In the genomic region with DNA sequence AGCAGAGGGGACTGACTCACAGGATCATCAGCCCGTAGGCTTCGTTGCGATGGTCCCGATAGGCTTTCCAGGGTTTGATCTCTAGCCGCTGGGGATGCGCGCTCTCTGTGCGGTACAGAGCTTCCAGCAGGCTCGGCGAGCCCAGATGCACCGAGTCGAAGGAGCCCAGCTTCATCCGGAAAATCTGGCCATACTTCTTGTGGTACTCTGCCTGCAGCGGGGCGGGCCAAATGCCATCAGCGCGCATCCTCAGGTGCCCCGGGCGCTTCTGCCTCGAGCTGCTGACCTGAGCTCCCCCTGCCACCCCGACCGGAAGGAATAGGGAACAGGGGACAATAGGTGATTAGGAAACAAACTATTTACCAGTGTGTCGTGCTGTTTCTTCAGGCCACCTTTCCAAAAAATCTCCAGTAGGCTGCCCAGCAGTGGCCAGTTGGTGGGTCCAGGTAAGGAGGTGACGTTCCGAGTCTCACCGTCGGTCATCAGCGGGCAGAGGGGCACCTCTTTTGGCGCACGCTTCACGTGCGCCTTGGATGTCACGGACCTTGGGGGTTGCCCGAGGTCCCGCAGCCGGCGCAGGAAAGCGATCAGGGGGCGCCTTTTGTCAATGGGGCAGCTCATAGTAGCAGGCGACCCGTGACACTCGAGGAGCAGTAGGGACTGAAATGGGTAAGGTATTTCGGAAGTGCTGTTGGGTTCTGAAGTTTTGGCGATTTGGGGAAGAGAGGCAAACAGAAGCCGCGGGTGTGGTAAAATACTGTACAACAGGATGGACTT, we compare ENCODE assay signal across 8 mouse cellular contexts. TPM values are rescaled to one million over a fixed set of nuclear protein-coding genes. Genes with fewer than 3 reads are reported as not detected.
DNase-seq lines count a peak whose midpoint lies in the region; ATAC-seq and TF ChIP-seq lines count a peak whose summit lies in the region.

TSS of gene Pfdn4 (plus strand) at position 275 of the 777 bp plus-strand sequence.

- H3K27me3 ChIP-seq in intestine, postnatal 0 days (replicated peaks; ENCODE audit: control insufficient read depth, insufficient read depth, low read length): peaks cover 65% of the 10 kb centered on the region
- peaks cover 39% of the 10 kb centered on the region for H3K27me3 ChIP-seq in liver, embryonic 16.5 days (ENCODE audit: control insufficient read depth, insufficient read depth, low read depth, low read length)
- H3K27me3 ChIP-seq in stomach, embryonic 16.5 days (ENCODE audit: control insufficient read depth, insufficient read depth, low read length): peaks cover 62% of the 10 kb centered on the region

- no peak for ATAC-seq in intestine, postnatal 0 days
- ATAC-seq in liver, embryonic 16.5 days (ENCODE audit: low read depth): no peak
- no peak for ATAC-seq in stomach, embryonic 16.5 days (ENCODE audit: insufficient read depth, low FRiP score)

- no peaks in the 10 kb centered on the region for H3K36me3 ChIP-seq in intestine, postnatal 0 days (ENCODE audit: control insufficient read depth, insufficient read depth)
- H3K36me3 ChIP-seq in liver, embryonic 16.5 days (ENCODE audit: control insufficient read depth, insufficient read depth): no peaks in the 10 kb centered on the region
- H3K36me3 ChIP-seq in stomach, embryonic 16.5 days (ENCODE audit: control insufficient read depth, insufficient read depth, low read length): no peaks in the 10 kb centered on the region

- no peaks in the 10 kb centered on the region for H3K4me1 ChIP-seq in bone marrow, adult 2 months (ENCODE audit: control insufficient read depth, insufficient read depth, low read length)
- H3K4me1 ChIP-seq in intestine, postnatal 0 days (replicated peaks; ENCODE audit: control insufficient read depth, insufficient read depth, low read length): no peaks in the 10 kb centered on the region; the same call in 1 of the 2 replicates
- no peaks in the 10 kb centered on the region; the same call in 1 of the 2 replicates for H3K4me1 ChIP-seq in liver, embryonic 16.5 days (ENCODE audit: control insufficient read depth, low read depth, low read length)
- 0 out of 2 replicates have a peak, but pooled peaks cover 6% of the 10 kb centered on the region for H3K4me1 ChIP-seq in stomach, embryonic 16.5 days (ENCODE audit: control insufficient read depth, insufficient read depth, low read length)

- 5% methylated on average over 46 of the region's 46 CpGs for WGBS in bone marrow, adult 2 months
- WGBS in intestine, postnatal 0 days: under 1% methylated on average over 46 of the region's 46 CpGs
- 1% methylated on average over 46 of the region's 46 CpGs for WGBS in liver, embryonic 16.5 days (ENCODE audit: insufficient replicate concordance)
- WGBS in stomach, embryonic 16.5 days: 1% methylated on average over 46 of the region's 46 CpGs

- H3K9me3 ChIP-seq in intestine, postnatal 0 days (ENCODE audit: control insufficient read depth): no peaks in the 10 kb centered on the region
- no peaks in the 10 kb centered on the region for H3K9me3 ChIP-seq in liver, embryonic 16.5 days (replicated peaks; ENCODE audit: control insufficient read depth, low read length)
- no peaks in the 10 kb centered on the region for H3K9me3 ChIP-seq in stomach, embryonic 16.5 days (replicated peaks; ENCODE audit: control insufficient read depth, low read length)

- no peak within 1 kb of the TSS for H3K9ac ChIP-seq in intestine, postnatal 0 days (ENCODE audit: low read depth, low read length)
- H3K9ac ChIP-seq in liver, embryonic 16.5 days (ENCODE audit: low read depth, low read length): no peak within 1 kb of the TSS
- H3K9ac ChIP-seq in stomach, embryonic 16.5 days (ENCODE audit: low read length): no peak within 1 kb of the TSS

- peak within 1 kb of the TSS; percentile 56 for H3K4me2 ChIP-seq in intestine, postnatal 0 days (replicated peaks; ENCODE audit: low read depth)
- no peak within 1 kb of the TSS for H3K4me2 ChIP-seq in liver, embryonic 16.5 days (ENCODE audit: low read depth, low read length)
- peak within 1 kb of the TSS; percentile 36 for H3K4me2 ChIP-seq in stomach, embryonic 16.5 days (ENCODE audit: low read depth, low read length)

- no peak within 1 kb of the TSS for H3K4me3 ChIP-seq in bone marrow, adult 2 months (replicated peaks; ENCODE audit: control insufficient read depth, low read depth, low read length)
- H3K4me3 ChIP-seq in intestine, postnatal 0 days (ENCODE audit: low read depth, low read length): peak within 1 kb of the TSS; percentile 12; the same call in 1 of the 2 replicates
- H3K4me3 ChIP-seq in liver, embryonic 16.5 days (ENCODE audit: low read depth, low read length): 0 out of 2 replicates have a peak within 1 kb of the TSS, but pooled peaks have one; percentile 6
- peak within 1 kb of the TSS; percentile 9 for H3K4me3 ChIP-seq in stomach, embryonic 16.5 days (replicated peaks; ENCODE audit: low read length)

- intact Hi-C loops in gastrocnemius, postnatal 14 days (cut with DNase I; ENCODE audit: low total_unique reads): no loop called here

- DNase-seq in layer of hippocampus, adult 8-10 months (ENCODE audit: low spot score in 2 of 2): no peak
- DNase-seq in layer of hippocampus, adult 9-11 months: no peak
- DNase-seq in gastrocnemius, postnatal 14 days: no peak
- no peak for DNase-seq in lung, postnatal 25 days (ENCODE audit: low spot score)

- no peak for TF ChIP-seq POLR2A in bone marrow, adult 2 months (IDR thresholded peaks at IDR 0.05; ENCODE audit: borderline replicate concordance, control insufficient read depth, low read depth, low read length)

- TF ChIP-seq CTCF in bone marrow, adult 2 months (IDR thresholded peaks at IDR 0.05; ENCODE audit: control insufficient read depth, insufficient read depth, low read length): no peak
- no peak for TF ChIP-seq CTCF in intestine, postnatal 0 days (IDR thresholded peaks at IDR 0.05; ENCODE audit: low read depth)

- H3K27ac ChIP-seq in bone marrow, adult 2 months (ENCODE audit: control insufficient read depth, insufficient read depth, low read depth, low read length, poor library complexity): no peak within 1 kb of the TSS
- H3K27ac ChIP-seq in intestine, postnatal 0 days (ENCODE audit: low read depth, low read length): no peak within 1 kb of the TSS
- H3K27ac ChIP-seq in liver, embryonic 16.5 days (ENCODE audit: low read length): no peak within 1 kb of the TSS
- H3K27ac ChIP-seq in stomach, embryonic 16.5 days (ENCODE audit: low read length): no peak within 1 kb of the TSS

RNA-seq across cellular contexts. Expression of gene Pfdn4, which starts in this region (rescaled TPM):
- 10 to 100 TPM; 23.8 to 34.6 (median 28.4) TPM for total RNA-seq in layer of hippocampus, adult 8-10 months (2022)
- 22.9 and 55.7 TPM in 2 replicates for polyA plus RNA-seq in bone marrow, adult 2 months (2011; ENCODE audit: insufficient read depth, insufficient read length, low replicate concordance, missing spikeins)
- total RNA-seq in gastrocnemius, postnatal 14 days (2021): 10 to 100 TPM; 13.3 to 19.1 TPM
- polyA plus RNA-seq in intestine, postnatal 0 days (2015; fragmentation: Nextera tagmentation; extraction: Ambion mirVana): 54.6 and 58.3 TPM in 2 replicates
- 18.1 and 27.8 TPM in 2 replicates for polyA plus RNA-seq in liver, embryonic 16.5 days (2015; fragmentation: Nextera tagmentation; extraction: Ambion mirVana)
- polyA plus RNA-seq in stomach, embryonic 16.5 days (2015; fragmentation: Nextera tagmentation; extraction: Ambion mirVana): 53.0 and 67.3 TPM in 2 replicates
